Mouse (Mus musculus) megakaryocyte, embryonic 14.5 days (primary cell): ENCODE data around the gene Rbm12.

Source experiments
- FLI1 ChIP-seq: IDR thresholded peaks from 2 replicates; pipeline ENCODE4 v1.6.1; 2012; ENCODE audit warnings: low read length, inconsistent platforms, mixed read lengths
- GATA1 ChIP-seq: IDR thresholded peaks from 3 replicates; pipeline ENCODE4 v1.6.1; 2012; ENCODE audit warnings: mixed read lengths, low read length, inconsistent platforms, borderline replicate concordance

GRCm38 (mm10) chr2:156111358-156112079 lies at the start of gene Rbm12, which contains the start of gene Cpne1:
- TF ChIP-seq GATA1 (no peak), FLI1 (no peak)
